Mouse (Mus musculus) gastrocnemius, postnatal 4 days (tissue): ENCODE measurements around the gene Ebi3. TPM values are rescaled to one million over a fixed set of nuclear protein-coding genes. Genes with fewer than 3 reads are reported as not detected.
"Not testable (repeated sequence)": the region's sequence is repeated elsewhere in the genome, so short reads cannot be mapped to it uniquely, and the experiment has no call there.

ENCODE experiments used
- DNase-seq, 2 experiments: peaks; one replicate each; pipeline ENCODE4 v3.0.0; 2021 to 2022; ENCODE audit warnings: low spot score in 2 of 2, mixed read lengths in 2 of 2
- long read RNA-seq, 2 experiments: library from polyadenylated mRNA; stranded (forward); transcript quantifications; one replicate each; pipeline ENCODE4 v2.0.0; 2021
- total RNA-seq, 2 experiments: library from RNA; stranded (reverse); gene quantifications; 2 replicates each; pipeline ENCODE4 v1.2.3; 2021

Gene Ebi3
- 1 to 10 TPM; 1.9 to 2.0 TPM for total RNA-seq
- long read RNA-seq, experiment 1, partial matches to known transcripts, result 0 of 3 reads
- long read RNA-seq, experiment 1, other reads (novel, unspliced or antisense), result 0 of 3 reads
- long read RNA-seq, experiment 2, partial matches to known transcripts, result 1 of 1 reads
- long read RNA-seq, experiment 2, other reads (novel, unspliced or antisense), result 0 of 1 reads

DNA sequence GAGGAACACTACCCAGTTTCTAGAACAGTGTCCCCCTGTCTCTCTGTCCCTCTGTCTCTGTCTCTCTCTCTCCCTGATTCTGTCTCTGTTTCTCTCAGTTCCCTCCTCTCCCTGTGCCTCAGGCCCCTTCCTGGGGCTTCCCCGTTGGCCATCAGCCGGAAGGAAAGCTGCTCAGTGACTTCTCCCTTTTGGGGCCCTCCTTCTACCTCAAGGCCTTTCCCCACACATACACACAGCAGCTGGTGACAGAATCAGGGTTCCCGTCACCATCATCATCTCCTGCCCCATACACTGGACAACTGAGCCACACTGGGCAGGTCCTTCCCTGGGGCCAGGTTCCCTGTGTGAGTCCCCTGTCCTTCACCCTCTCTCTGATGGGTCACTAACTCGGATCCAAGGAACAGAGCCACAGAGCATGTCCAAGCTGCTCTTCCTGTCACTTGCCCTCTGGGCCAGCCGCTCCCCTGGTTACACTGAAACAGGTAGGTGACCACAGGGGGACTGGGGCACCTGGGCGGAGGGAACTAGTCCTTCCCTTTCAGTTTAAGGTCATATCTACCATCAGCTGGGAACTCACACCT is at the start of gene Ebi3:
Ebi3 (plus strand) TSS at position 194 of the 581 bp plus-strand sequence.
- no peak for DNase-seq

DNA sequence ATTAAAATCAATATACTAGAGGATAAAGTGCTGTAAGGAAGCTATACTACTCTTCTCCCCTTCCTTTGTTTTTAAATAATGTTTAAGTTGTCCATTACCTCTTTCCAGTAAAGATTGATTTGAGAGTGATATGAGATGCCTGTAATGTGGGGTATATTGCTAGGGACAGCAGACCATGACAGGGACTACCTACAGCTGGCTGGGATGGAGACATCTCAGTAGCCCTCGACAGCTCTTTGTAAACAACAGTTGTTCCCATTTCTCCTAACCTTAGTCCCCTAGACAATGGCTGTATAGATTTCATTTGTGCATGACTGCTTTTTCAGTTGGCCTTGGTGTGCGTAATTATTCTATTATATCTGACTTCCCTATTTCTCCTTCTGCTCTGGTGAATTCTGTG is 49.4 kb upstream of the Ebi3 start:
- DNase-seq, result no peak

DNA sequence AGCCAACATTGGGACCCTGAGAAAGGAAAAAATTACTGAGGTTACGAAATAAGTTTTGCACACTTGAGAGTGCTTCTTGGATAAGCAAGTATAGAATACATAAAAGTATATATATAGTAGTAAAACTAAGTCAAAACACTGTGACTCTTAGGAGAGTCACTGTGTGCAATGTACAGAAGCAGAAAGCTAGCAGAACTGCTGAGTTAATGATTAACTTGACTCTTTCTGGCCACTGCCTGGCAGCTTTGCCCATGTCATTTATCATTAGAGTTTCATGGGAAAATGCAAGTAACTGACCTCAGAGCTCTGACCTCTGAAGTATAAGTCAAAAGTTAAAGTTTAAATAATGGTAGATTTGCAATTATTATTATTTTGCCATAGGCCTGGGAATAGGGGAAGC is 48.8 kb upstream of the Ebi3 start:
- no peak for DNase-seq

DNA sequence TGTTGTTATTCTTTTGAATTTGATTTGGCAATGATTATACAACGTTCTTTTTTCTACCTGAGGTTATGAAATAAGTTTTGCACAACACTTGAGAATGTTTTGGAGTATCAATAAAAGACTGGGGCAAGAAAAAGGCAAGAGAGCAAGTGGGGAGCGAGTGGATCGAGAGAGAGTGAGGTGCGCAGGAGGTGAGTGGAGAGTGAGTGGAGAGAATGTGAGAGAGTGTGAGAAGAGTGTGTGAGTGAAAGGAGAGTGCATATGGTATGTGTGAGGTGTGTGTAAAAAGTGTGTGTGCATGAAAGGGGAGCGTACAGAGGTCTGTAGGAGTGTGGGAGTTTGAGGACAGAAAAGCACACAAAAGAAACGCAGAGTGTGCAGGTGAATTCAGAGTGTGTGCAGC is 48.3 kb upstream of the Ebi3 start:
- no peak for DNase-seq

DNA sequence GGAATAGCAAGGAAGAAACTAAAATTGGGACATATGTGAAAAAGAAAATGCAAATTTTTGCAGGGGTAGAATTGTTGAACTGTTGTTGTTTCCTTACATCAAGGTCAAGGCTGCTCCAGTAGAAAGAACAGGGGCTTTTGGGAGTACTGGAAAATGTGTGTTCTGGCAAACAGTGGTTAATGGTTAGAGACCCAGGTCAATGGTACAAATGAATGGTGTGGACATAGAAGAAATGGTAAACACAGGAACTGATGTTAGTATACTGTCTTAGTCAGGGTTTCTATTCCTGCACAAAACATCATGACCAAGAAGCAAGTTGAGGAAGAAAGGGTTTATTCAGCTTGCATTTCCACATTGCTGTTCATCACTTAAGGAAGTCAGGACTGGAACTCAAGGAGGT is 45.8 kb upstream of the Ebi3 start:
- DNase-seq, result no peak

DNA sequence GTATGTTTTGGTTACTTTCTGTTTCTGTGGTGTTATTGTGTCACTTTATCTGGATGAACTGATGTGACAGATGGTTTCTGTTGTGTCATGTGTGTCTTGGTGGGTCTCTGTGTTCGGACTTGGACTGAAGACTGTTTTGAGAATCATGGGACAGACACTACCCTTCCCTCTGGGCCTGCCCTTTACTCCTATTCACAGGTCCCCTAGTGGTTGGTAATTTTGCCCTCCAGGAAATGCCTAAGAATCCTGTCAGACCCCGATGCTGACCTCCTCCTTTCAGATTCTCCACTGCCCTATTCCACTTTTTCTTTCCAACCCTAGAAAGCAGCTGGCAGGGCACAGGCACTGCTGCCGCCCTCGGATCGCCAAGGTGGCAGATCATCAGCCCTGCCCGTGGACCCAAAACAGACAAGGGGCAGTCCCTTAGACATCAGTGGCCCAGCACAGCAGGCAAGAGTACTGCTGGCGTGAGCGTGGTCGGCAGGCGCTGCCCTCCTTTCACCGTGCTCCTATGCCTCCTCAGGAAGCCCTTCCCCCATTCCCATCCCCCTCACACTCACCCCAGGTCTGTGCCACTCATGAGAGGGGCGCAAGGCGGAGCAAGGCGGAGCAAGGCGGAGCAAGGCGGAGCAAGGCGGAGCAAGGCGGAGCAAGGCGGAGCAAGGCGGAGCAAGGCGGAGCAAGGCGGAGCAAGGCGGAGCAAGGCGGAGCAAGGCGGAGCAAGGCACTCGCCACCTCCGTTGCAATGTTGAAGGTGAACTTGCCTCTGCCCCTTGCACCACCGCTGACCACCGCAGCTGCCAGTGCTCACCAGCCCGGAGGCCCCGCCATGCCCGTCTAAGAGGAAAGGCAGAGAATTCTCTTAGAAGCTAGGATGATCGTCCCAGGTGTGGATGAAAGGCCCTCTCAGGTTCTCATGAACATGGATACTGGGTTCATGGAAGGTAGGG is 20.6 kb upstream of the Ebi3 start:
- DNase-seq, result peak in 1 of 2 experiments; percentile 42

- no peak for DNase-seq
Observed at GRCm38 (mm10) chr17:55932635-55933034, 19.8 kb upstream of the Ebi3 start.

GRCm38 (mm10) chr17:55933191-55933590 is 19.2 kb upstream of the Ebi3 start:
- no peak for DNase-seq

DNA sequence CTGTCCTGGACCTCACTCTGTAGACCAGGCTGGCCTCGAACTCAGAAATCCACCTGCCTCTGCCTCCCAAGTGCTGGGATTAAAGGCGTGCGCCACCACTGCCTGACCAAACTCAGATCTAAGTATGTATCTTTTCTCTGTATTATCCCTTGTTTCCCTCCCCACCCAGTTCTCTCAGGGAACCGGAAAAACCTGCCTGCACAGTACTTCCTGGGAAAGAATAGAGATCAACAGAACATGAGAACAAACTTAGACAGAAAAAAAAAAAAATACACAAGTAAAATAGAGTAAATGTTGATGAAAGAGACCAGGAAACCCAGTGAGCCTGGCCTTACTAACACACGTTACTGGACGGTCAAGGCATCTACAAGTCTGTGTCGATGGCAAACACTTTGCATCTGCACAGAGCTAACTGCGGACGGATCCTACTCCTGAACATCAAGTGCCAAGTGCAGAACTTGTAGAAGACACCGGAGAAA is 8.0 kb upstream of the Ebi3 start:
- not testable (repeated sequence) for DNase-seq

DNA sequence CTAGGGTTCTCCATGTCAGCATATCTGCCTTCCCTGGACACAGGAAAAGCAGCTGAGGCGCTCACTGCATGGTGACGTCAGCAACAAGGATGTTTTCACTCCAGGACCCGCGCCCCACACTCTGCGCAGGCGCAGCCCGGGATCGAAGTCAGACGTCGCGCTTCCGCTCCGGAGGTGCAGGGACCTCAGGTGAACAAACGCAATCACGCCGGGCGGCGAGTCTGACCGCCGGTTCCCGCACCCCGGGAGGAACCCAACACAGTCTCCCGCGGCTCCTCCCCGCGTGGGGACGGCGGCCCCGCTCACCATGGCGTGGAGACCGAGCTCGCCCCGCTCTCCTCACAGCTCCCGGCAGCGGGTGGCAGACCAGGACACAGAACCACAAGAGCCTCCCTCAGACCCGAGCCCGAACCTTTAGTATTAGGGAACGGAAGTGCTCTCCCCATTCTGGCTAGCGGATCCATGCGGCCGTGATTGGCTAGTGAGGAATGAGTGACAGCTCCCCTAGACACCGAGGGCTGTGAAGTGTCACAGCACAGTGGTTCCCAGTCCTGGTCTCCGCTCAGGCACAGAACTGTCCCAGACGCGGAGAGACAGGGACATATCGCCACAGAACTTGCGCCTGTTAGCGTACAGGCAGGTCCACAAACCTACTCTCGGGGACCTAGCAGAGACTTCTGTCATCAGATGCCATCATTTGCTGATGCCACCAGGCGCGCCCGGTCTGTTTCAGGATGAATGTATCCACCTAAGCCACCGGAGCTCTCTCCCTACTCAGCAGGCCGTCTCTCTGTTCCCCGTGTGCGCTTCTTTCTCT is 7.4 kb upstream of the Ebi3 start:
- peak; percentile 71 to 89 for DNase-seq

- DNase-seq, result no peak
Observed at GRCm38 (mm10) chr17:55945696-55946095, 6.7 kb upstream of the Ebi3 start.

GRCm38 (mm10) chr17:55948647-55949046 is 3.8 kb upstream of the Ebi3 start:
- DNase-seq, result no peak

GRCm38 (mm10) chr17:55949400-55949799 is 3.0 kb upstream of the Ebi3 start, which contains the start of gene Zfp119b:
Gene Zfp119b, minus strand, starts transcription at chr17:55949500.
- no peak for DNase-seq

GRCm38 (mm10) chr17:55950601-55951000 is 1.8 kb upstream of the Ebi3 start:
- no peak for DNase-seq

DNA sequence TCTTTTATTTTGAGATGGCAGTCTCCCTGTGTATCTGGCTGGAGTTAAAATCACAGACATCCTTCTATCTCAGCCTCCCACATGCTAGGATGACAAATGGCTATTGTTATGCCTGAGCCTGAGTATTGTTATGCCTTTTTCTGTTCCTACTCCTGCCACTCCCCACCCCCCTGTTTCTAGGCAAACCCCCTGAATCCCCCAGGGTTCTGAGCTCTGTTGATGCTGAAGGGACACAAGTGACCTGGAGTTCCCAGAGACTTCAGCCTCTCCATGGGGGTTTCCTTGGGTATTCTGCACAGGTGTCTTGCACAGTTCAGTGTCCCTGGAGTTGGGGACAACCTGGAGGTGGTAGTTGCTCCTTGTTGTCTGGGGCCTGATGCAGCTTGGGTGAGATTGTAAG is 399 bp upstream of the Ebi3 start:
- DNase-seq, result no peak

DNA sequence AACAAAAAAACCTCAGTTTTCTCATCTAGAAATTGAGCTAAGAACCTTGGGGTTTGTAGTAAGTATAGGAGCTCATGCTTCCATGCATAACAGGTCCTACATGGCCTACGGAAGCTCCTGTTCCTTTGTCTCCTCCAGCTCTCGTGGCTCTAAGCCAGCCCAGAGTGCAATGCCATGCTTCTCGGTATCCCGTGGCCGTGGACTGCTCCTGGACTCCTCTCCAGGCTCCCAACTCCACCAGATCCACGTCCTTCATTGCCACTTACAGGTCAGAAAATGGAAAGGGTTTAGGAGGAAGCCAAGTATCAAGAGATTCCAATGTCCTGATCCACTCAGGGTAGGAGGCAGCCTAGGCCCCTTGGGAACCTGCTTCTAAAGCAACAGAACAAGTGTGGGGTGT is 1.3 kb downstream of the Ebi3 start:
- DNase-seq, result no peak

DNA sequence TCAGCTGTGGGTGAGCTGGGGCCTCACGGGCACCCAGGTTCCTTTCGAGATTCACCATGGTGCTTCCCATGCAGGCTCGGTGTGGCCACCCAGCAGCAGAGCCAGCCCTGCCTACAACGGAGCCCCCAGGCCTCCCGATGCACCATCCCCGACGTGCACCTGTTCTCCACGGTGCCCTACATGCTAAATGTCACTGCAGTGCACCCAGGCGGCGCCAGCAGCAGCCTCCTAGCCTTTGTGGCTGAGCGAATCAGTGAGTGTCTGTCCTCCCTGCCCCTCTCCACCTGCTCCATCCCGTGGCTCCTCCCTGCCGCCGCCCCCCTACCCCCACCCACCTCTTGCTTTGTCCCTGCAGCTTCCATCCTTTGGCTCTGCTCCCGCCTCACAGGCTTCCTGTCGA is 1.8 kb downstream of the Ebi3 start:
- no peak for DNase-seq

- peak; percentile 20 to 26 for DNase-seq
Observed at GRCm38 (mm10) chr17:55956129-55956528, 3.7 kb downstream of the Ebi3 start.

- peak; percentile 6 to 12 for DNase-seq
Observed at GRCm38 (mm10) chr17:55956591-55956990, 4.2 kb downstream of the Ebi3 start.

DNA sequence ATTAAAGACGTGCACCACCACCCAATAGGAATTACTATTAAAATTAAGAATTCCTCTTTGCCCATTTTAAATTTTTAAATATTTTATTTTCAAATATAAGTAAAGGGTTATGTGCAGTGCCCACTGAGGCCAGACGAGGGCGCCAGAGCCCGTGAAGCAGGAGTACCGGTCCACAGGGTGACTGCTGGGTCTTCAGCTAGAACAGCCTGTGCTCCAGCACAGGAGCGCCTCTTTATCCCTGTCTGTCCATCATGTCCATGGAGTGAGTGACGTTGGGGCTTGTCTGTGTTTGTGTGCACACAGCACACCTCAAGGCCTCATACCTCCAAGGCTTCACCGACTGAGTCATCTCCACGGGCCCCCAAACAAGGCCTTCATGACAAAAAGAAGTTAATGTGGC is 4.7 kb downstream of the Ebi3 start:
- peak; percentile 50 to 75 for DNase-seq
